Mouse (Mus musculus): Measurements from ENCODE around the gene Olfr212.
"Not testable (repeated sequence)": the region's sequence is repeated elsewhere in the genome, so short reads cannot be mapped to it uniquely, and the experiment has no call there.

Gene Olfr212

GRCm38 (mm10) chr6:116506302-116507003 is at the start of gene Olfr212:
Olfr212 (plus strand) TSS chr6:116506516.
- not testable (repeated sequence) for DNase-seq (ENCODE audit: low spot score)

DNA sequence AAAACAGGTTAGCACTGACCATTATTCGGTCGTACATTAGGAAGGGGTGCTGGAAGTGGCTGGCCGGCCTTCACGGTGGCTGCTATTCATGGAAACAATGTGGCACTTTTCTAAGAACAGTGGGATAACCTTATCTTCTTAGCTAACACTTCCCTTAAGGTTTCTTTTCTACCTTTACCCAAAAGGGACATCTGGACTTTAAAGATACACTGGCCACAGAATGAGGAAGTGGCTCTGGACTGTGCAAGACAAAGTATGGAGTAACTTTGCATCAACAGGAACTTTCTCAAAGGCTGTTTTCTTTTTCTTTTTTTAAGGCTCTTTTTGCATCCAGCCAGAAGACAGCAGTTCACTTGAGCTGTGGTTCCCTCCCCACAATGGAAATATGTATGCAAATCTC is 47.6 kb upstream of the Olfr212 start:
- DNase-seq (ENCODE audit: low spot score): no peak

- no peak for DNase-seq (ENCODE audit: low spot score)
These were observed 47.1 kb upstream of the Olfr212 start for GRCm38 (mm10) chr6:116459232-116459631.

DNA sequence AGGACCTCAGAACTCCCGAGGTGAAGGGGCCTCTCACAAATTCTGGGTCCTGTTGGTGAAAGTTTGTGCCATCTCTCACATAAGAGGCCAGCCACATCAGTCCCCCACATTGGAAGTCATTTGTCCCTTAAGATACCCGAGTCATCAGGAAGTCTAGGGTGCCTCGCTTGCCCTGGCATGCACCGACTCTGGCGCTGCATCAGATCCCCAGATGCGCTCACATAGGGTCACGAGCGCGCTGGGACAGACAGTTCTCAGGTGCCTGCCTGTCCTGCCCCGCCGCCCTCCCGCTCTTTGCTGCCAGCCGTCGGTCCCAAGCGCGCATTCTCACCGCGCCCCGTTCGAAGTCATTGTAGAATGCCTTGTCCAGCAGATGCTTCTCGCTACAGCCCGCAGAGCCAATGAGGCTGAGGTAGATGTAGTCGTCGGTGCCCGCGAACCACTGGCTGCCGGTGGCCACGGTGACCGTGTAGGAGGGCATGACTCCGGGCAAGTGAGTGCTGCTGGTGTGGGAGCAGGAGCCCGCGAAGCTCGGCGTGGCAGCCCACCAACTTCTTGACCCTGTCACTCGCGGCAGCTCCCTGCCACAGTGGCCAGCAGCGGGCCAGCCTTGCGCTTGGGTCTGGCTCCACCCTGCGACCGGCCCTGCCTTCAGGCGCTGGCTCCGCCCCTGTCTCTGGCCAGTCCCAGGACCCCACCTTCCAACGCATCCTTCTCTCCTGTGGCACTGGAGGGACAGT is 45.6 kb upstream of the Olfr212 start, which contains the start of gene Alox5:
Gene Alox5, minus strand, starts transcription at position 635 of the 740 bp plus-strand sequence.
- DNase-seq (ENCODE audit: low spot score): no peak

- peak; percentile 83 for DNase-seq (ENCODE audit: low spot score)
These were observed 38.2 kb upstream of the Olfr212 start for GRCm38 (mm10) chr6:116468081-116468480.

DNA sequence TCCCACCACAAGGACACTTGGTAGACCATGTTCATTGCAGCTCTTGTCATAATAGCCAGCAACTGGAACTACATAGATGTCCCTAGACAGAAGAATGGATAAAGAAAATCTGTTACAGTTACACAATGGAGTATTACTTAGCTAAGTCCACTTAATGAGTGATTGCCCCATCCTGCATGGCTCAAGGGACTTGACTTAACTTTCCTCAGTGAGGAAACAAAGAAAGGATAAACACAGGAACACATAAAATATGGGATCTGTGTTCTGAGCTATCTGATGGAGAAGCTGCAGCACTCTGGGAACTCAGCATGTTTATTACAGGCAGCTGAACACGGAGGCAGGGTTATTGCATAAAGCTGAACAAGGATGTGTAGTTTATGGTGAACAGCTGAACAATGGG is 21.2 kb upstream of the Olfr212 start:
- no peak for DNase-seq (ENCODE audit: low spot score)

- no peak for DNase-seq (ENCODE audit: low spot score)
These were observed 19.5 kb upstream of the Olfr212 start for GRCm38 (mm10) chr6:116486833-116487232.

DNA sequence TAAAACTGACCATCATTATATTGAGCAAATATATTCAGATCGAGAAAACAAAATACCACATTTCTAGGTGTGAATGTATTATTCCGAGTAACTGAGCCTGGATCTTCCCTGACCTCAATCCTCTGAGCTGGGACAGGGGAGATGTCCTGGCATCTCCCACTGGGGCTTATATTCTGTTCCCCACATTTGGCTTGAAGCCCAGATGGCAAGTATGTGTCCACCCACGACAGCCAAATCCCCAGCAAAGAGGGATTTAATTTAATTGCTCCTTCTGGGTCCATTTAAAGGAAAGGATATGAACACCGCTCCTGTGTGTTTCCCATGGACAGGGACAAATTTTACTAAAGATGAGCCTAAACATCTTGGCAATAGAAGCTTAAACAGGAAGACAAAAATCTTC is 17.5 kb upstream of the Olfr212 start, which contains the start of gene Olfr211:
Gene Olfr211, plus strand, starts transcription at position 301 of the 400 bp plus-strand sequence.
- DNase-seq (ENCODE audit: low spot score): no peak

DNA sequence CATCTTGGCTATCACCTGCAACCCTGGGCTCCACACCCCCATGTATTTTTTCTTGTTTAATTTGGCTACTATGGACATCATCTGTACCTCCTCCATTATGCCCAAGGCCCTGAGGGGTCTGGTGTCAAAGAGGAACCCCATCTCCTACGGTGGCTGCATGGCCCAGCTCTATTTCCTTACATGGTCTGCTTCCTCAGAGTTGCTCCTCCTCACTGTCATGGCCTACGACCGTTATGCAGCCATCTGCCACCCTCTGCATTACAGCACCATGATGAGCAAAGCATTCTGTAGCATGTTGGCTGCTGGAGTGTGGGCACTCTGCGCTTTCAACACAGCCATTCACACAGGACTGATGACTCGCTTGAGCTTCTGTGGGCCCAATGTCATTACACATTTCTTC is 12.6 kb upstream of the Olfr212 start:
- DNase-seq (ENCODE audit: low spot score): no peak

- no peak for DNase-seq (ENCODE audit: low spot score)
These were observed 10.4 kb upstream of the Olfr212 start for GRCm38 (mm10) chr6:116495960-116496359.

DNA sequence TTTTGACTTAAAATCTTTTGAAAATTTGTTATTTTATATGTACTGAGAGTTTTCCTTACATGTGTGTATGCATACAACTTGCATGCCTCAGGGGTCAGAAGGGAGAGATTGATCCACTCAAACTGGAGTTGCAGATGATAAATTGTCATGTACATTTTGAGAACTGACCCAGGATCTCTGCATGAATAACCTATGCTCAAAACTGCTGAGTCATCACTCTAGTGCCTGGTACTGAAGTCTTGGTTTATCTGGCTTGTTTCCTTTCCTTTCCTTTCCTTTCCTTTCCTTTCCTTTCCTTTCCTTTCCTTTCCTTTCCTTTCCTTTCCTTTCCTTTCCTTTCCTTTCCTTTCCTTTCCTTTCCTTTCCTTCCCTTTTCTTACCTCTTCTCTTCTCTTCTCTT is 8.5 kb downstream of the Olfr212 start:
- no peak for DNase-seq (ENCODE audit: low spot score)

- no peak for DNase-seq (ENCODE audit: low spot score)
These were observed 31.8 kb downstream of the Olfr212 start, which contains the start of gene Olfr213 for GRCm38 (mm10) chr6:116538156-116538555. Olfr213 (plus strand) TSS chr6:116538456.

DNA sequence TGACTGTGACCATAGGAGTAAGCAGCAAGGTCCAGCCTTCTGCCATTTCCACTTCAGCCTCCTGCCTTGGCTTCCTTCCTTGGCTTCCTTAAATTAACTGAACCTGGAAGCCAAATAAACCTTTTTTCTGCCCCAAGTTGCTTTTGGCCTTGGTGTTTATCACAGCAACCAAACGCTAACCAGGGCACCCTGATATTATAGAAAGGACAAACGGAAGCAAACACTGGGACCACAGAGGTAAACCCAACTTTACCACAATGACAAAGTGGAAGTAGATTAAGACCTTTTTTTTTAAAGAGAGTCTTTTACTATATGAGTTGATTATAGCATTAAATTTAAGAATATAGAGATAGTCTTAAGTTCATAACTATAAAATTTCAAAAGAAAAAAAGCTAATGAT is 36.2 kb downstream of the Olfr212 start:
- no peak for DNase-seq (ENCODE audit: low spot score)

GRCm38 (mm10) chr6:116550841-116551240 is 44.5 kb downstream of the Olfr212 start, which contains the start of gene Gm5580:
Gm5580 (plus strand) TSS chr6:116551141.
- not testable (repeated sequence) for DNase-seq (ENCODE audit: low spot score)

DNA sequence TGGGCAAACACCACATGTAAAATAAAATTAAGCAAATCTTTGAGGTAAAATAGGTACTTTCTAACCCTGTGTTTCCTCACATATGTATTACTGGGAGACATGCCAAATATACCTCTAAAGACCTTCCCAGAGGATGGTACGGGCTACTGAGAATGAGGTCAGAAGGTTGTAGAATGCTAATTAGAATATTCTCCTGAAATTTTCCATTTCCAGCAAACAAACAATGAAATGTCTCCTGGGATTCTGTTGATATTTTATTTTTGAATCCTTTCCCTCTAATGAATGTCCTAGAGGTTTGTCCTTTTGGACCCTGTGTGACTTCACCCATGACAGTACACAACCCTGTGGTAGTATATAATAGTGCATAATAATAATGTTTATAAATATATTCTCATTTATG is 47.6 kb downstream of the Olfr212 start, which contains the start of gene Olfr214:
Gene Olfr214, plus strand, starts transcription at position 301 of the 400 bp plus-strand sequence.
- no peak for DNase-seq (ENCODE audit: low spot score)

DNA sequence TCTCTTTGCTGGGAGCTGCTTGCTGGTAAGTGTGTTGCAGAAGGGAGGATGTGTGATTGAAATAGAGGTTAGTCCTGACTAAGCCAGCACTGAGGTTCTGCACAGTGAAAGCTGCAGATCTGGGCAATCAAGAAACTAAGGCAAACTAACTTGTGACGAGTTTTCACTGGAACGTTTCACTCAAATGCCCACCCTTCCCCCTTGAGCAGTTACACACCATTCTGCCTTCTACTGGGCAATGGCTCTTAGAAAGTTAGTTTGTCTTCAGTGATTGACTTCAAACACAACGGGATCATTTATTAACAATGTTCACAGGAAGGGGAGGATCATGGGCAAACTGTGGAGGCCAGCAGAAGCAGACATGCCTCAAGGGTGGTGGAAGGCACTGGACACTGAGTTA is 48.6 kb downstream of the Olfr212 start:
- DNase-seq (ENCODE audit: low spot score): no peak

Data from adipocyte (in vitro differentiated cells).